Mouse (Mus musculus) limb, embryonic 14.5 days (tissue): ENCODE measurements around the gene Kpna2. TPM values are rescaled to one million over a fixed set of nuclear protein-coding genes. Genes with fewer than 3 reads are reported as not detected.
A peak's percentile ranks its signal among the peaks of the same experiment; 100 is the strongest.

Experiments
- ATAC-seq: fragments of 200-750 bp; cut with Nextera tagmentation; 2 replicates; pipeline ENCODE4 v1.8.0; 2017; ENCODE audit warnings: low read depth, moderate number of reproducible peaks, moderate TSS enrichment; ENCODE audit not compliant: low FRiP score
- DNase-seq: peaks from one replicate; pipeline ENCODE4 v3.0.0-alpha.2; 2015; ENCODE audit warnings: low spot score
- H3K27ac ChIP-seq: fragments of 300-500 bp; sonication (generic); replicated peaks from 2 replicates; pipeline ENCODE4 v1.5.1; 2014; ENCODE audit warnings: low read depth, mild to moderate bottlenecking, low read length, moderate library complexity, mixed read lengths
- H3K27me3 ChIP-seq: fragments of 300-500 bp; sonication (generic); 2 replicates; pipeline ENCODE4 v1.6.1; 2014; ENCODE audit warnings: low read length, mixed read lengths; ENCODE audit not compliant: control insufficient read depth, insufficient read depth
- H3K36me3 ChIP-seq: fragments of 300-500 bp; sonication (generic); 2 replicates; pipeline ENCODE4 v1.6.1; 2014; ENCODE audit warnings: mild to moderate bottlenecking, low read length, moderate library complexity, mixed read lengths; ENCODE audit not compliant: control insufficient read depth, insufficient read depth
- H3K4me1 ChIP-seq: fragments of 300-500 bp; sonication (generic); 2 replicates; pipeline ENCODE4 v1.6.1; 2014; ENCODE audit warnings: antibody characterized with exemption, low read length, mixed read lengths; ENCODE audit not compliant: control insufficient read depth, insufficient read depth
- H3K4me2 ChIP-seq: fragments of 300-500 bp; sonication (generic); replicated peaks from 2 replicates; pipeline ENCODE4 v1.6.1; 2014; ENCODE audit warnings: low read depth, mild to moderate bottlenecking, low read length, moderate library complexity; ENCODE audit not compliant: severe bottlenecking
- H3K4me3 ChIP-seq: fragments of 300-500 bp; sonication (generic); replicated peaks from 2 replicates; pipeline ENCODE4 v1.5.1; 2014; ENCODE audit warnings: low read length
- H3K9ac ChIP-seq: fragments of 300-500 bp; sonication (generic); 2 replicates; pipeline ENCODE4 v1.6.1; 2014; ENCODE audit warnings: mild to moderate bottlenecking, low read depth, low read length, moderate library complexity; ENCODE audit not compliant: severe bottlenecking
- H3K9me3 ChIP-seq: fragments of 300-500 bp; sonication (generic); 2 replicates; pipeline ENCODE4 v1.6.1; 2016; ENCODE audit warnings: low read length; ENCODE audit not compliant: control insufficient read depth
- POLR2A ChIP-seq: fragments of 200-500 bp; IDR thresholded peaks from 2 replicates; pipeline ENCODE4 v1.8.0; 2012; ENCODE audit warnings: inconsistent platforms, mild to moderate bottlenecking, moderate library complexity, borderline replicate concordance; ENCODE audit not compliant: insufficient read depth, insufficient read length; ENCODE audit errors: extremely low read depth
- WGBS: fragments of 180-500 bp; shearing (Covaris S2); extraction: QIAGEN DNeasy Blood & Tissue Kit; methylation state at CpG from one replicate; pipeline ENCODE4 v1.1.7; 2014; 5-methylcytosine and 5-hydroxymethylcytosine counted together
- polyA plus RNA-seq, 2 experiments: library from polyadenylated mRNA; depleted of rRNA in 1 of 2; stranded (reverse) in 1 of 2; unstranded in 1 of 2; fragments of >200 nt; fragmentation: Nextera tagmentation in 1 of 2; extraction: Ambion mirVana in 1 of 2; gene quantifications; 2 replicates each; pipeline versions ENCODE4 v1.2.1 to v1.2.3; 2012 to 2014

Kpna2 gene
- polyA plus RNA-seq, 2 experiments: 224 to 291 TPM

DNA sequence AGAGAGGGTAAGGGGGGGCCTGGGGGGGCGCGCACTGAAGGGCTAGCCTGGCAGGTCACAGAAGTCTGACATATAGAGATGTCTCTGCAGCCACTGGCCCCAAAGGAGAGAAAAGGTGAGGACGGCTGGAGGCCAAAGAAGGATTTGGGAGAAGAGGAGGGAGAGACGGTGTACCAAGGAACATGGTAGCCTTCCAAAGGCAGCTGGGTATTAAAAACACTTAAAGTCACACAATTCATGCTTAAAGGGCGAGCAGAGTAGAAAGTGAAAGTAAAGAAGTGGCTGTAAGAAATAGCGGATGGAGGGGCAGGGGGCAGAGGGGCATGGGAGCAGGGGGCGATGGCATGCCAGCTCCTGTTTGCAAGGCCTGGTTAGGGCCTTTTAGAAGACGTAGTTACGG lies 37.0 kb downstream of the Kpna2 start:
- no peak for TF ChIP-seq POLR2A
- Histone ChIP-seq H3K9ac (no peak overlapping the region), H3K27me3 (no peaks in the 10 kb centered on the region), H3K4me3 (no peak overlapping the region), H3K9me3 (0 out of 2 replicates have a peak, but pooled peaks cover 3% of the 10 kb centered on the region), H3K4me1 (0 out of 2 replicates have a peak, but pooled peaks cover 2% of the 10 kb centered on the region), H3K4me2 (no peak overlapping the region), H3K27ac (no peak overlapping the region), H3K36me3 (no peaks in the 10 kb centered on the region)
- DNase-seq: no peak
- ATAC-seq: no peak
- WGBS: 89% methylated on average over 9 of the region's 9 CpGs

DNA sequence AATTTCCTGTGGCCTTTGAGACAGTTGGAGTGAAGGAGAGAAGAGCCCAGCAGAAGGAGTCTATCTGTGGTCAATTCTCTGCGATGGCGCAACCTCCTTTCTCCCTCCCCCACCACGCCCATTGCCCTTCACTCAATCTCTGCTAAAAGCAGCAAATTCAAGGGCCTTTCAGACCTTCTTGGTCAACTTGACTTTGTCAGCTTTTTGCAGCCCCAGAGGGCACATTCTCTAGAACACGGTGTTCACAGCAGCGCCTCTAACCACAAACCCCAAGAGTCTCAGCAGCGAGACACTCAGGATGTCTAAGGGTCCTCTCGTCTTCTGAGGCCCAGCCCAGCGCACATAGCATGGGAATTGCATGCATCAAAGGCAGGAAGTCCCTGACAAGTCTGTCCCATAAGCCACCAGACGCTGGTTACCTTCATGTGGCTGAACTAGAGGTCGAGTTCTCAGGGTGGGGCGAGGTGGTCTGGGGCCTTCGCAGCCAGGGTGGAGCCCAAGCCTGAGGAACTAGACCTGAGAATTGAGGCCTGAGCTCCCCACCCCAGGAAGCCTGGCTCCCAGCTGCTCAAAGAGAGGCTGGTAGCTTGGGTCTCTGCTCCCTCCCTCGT lies 37.8 kb downstream of the Kpna2 start:
- TF ChIP-seq POLR2A: no peak
- 61% methylated on average over 13 of the region's 13 CpGs for WGBS
- no peak overlapping the region for H3K4me3 ChIP-seq
- 0 out of 2 replicates have a peak, but pooled peaks cover 3% of the 10 kb centered on the region for H3K9me3 ChIP-seq
- no peak for DNase-seq
- H3K27ac ChIP-seq: no peak overlapping the region
- H3K4me1 ChIP-seq: 0 out of 2 replicates have a peak, but pooled peaks cover 2% of the 10 kb centered on the region
- ATAC-seq: no peak
- H3K36me3 ChIP-seq: no peaks in the 10 kb centered on the region
- H3K27me3 ChIP-seq: no peaks in the 10 kb centered on the region
- no peak overlapping the region for H3K9ac ChIP-seq
- no peak overlapping the region for H3K4me2 ChIP-seq

- no peaks in the 10 kb centered on the region for H3K27me3 ChIP-seq
- no peak for DNase-seq
- no peak for TF ChIP-seq POLR2A
- no peak for ATAC-seq
- 0 out of 2 replicates have a peak, but pooled peaks cover 2% of the 10 kb centered on the region for H3K4me1 ChIP-seq
- 85% methylated on average over 5 of the region's 5 CpGs for WGBS
- H3K36me3 ChIP-seq: no peaks in the 10 kb centered on the region
- no peak overlapping the region for H3K9ac ChIP-seq
- H3K9me3 ChIP-seq: 0 out of 2 replicates have a peak, but pooled peaks cover 2% of the 10 kb centered on the region
- no peak overlapping the region for H3K27ac ChIP-seq
- H3K4me2 ChIP-seq: no peak overlapping the region
- H3K4me3 ChIP-seq: no peak overlapping the region
These were observed 40.2 kb downstream of the Kpna2 start for GRCm38 (mm10) chr11:106959121-106959520.

- TF ChIP-seq POLR2A: no peak
- H3K36me3 ChIP-seq: no peaks in the 10 kb centered on the region
- 0 out of 2 replicates have a peak, but pooled peaks cover 2% of the 10 kb centered on the region for H3K4me1 ChIP-seq
- H3K27ac ChIP-seq: no peak overlapping the region
- WGBS: 78% methylated on average over 6 of the region's 6 CpGs
- no peak overlapping the region for H3K9ac ChIP-seq
- H3K9me3 ChIP-seq: no peaks in the 10 kb centered on the region
- no peaks in the 10 kb centered on the region for H3K27me3 ChIP-seq
- H3K4me2 ChIP-seq: no peak overlapping the region
- DNase-seq: no peak
- no peak overlapping the region for H3K4me3 ChIP-seq
- no peak for ATAC-seq
These were observed 40.8 kb downstream of the Kpna2 start for GRCm38 (mm10) chr11:106958407-106959071.

DNA sequence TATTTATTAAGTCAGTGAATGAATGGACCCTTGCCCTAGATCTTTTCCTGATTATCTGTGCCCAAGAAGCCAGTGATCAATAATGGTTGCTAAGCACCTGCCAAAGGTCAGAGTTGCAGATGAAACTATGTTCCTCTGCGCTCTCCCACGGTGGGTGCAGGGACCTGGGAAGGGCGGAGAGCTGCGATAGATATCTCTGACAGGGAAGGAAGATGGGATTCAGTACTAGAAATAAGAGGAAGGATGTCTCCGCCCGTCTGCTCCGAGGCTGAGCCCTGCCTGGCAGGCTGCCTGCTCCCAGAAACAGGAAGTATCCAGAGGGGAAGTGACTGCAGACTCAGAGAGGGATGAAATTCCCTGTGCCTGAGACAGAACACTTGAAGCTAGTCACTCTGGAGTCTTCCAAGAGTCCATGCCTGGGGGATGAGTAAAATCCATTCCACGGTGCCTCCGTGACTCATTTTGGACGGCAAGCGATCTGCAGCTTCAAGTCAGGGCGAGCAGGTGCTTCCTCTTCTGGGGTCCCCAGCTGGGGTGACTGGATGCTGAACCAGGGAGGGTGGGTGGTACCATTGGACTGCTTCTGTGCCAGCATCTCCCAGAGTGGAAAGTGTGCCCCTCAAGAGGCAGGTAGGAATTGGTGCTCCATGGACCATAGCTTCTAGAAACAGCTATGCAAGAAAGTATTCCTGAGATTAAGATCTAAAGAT lies 41.9 kb downstream of the Kpna2 start:
- WGBS: 77% methylated on average over 12 of the region's 12 CpGs
- H3K27me3 ChIP-seq: no peaks in the 10 kb centered on the region
- H3K9ac ChIP-seq: 0 out of 2 replicates have a peak overlapping the region, but pooled peaks have one; percentile 21
- H3K4me1 ChIP-seq: 0 out of 2 replicates have a peak, but pooled peaks cover 2% of the 10 kb centered on the region
- no peaks in the 10 kb centered on the region for H3K9me3 ChIP-seq
- DNase-seq (no peak), ATAC-seq (no peak)
- TF ChIP-seq POLR2A: no peak
- H3K4me2 ChIP-seq: no peak overlapping the region
- H3K4me3 ChIP-seq: no peak overlapping the region
- H3K27ac ChIP-seq: no peak overlapping the region
- no peaks in the 10 kb centered on the region for H3K36me3 ChIP-seq
